Comparison of ENCODE assay signal across 9 mouse cellular contexts in the genomic region with DNA sequence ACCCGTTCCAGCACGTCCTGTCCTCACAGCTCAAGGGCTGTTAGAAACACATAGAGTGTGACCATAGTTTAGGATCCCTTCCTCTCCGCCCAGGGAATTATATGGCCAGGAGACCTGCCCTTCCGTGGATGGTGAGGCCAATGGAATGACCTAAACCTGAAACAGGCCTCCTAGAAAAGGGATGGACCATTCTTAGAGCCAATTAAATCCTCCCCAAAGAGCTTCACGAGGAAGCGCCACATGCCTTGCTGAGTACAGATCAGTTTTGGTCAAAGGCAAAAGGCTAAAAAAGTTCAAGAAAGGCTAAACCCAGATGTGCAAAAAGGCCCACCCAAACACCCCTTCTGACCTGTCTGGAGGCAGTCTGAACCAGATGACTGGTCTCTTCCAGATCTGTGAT. TPM values are rescaled to one million over a fixed set of nuclear protein-coding genes. Genes with fewer than 3 reads are reported as not detected.
A peak's percentile ranks its signal among the peaks of the same experiment; 100 is the strongest.
DNase-seq lines count a peak whose midpoint lies in the region; ATAC-seq lines count a peak whose summit lies in the region.
"Had no signal": no experiment of that assay in that cellular context is flagged by ENCODE, and none has a peak within 500 bp of the region (broad histone marks: within the 10 kb centered on the region; RNA-seq: fewer than 3 reads in every experiment).

No protein-coding gene starts in this region.

- peaks cover 19% of the 10 kb centered on the region for H3K27me3 ChIP-seq in embryonic facial prominence, embryonic 11.5 days (ENCODE audit: control insufficient read depth, insufficient read depth, low read length)
- peaks cover 22% of the 10 kb centered on the region for H3K27me3 ChIP-seq in hindbrain, embryonic 16.5 days (replicated peaks; ENCODE audit: control insufficient read depth, insufficient read depth, low read length)
- H3K27me3 ChIP-seq in midbrain, embryonic 14.5 days (ENCODE audit: control insufficient read depth, insufficient read depth, low read length) = peaks cover 39% of the 10 kb centered on the region

- no peak for ATAC-seq in embryonic facial prominence, embryonic 11.5 days (replicated peaks; ENCODE audit: insufficient number of reproducible peaks, low FRiP score, low TSS enrichment, low read depth)
- no peak for ATAC-seq in hindbrain, embryonic 16.5 days
- no peak for ATAC-seq in midbrain, embryonic 14.5 days (ENCODE audit: low FRiP score, low TSS enrichment)

- no peak overlapping the region for H3K27ac ChIP-seq in embryonic facial prominence, embryonic 11.5 days (replicated peaks; ENCODE audit: low read depth, low read length)
- no peak overlapping the region for H3K27ac ChIP-seq in hindbrain, embryonic 16.5 days (ENCODE audit: low read depth, low read length)
- no peak overlapping the region for H3K27ac ChIP-seq in midbrain, embryonic 14.5 days (replicated peaks; ENCODE audit: low read depth, low read length)

- no peaks in the 10 kb centered on the region for H3K9me3 ChIP-seq in embryonic facial prominence, embryonic 11.5 days (replicated peaks; ENCODE audit: control insufficient read depth, low read length)
- no peaks in the 10 kb centered on the region for H3K9me3 ChIP-seq in hindbrain, embryonic 16.5 days (ENCODE audit: control insufficient read depth, low read length)
- no peaks in the 10 kb centered on the region for H3K9me3 ChIP-seq in midbrain, embryonic 14.5 days (ENCODE audit: control insufficient read depth, low read length)

- H3K4me2 ChIP-seq in embryonic facial prominence, embryonic 11.5 days (ENCODE audit: low read depth, low read length) = peak overlapping the region; percentile 93
- peak overlapping the region; percentile 99 for H3K4me2 ChIP-seq in hindbrain, embryonic 16.5 days (ENCODE audit: low read length)
- peak overlapping the region; percentile 92 for H3K4me2 ChIP-seq in midbrain, embryonic 14.5 days (ENCODE audit: low read length)

- WGBS in embryonic facial prominence, embryonic 11.5 days = 16% methylated on average over 6 of the region's 6 CpGs
- 27% methylated on average over 6 of the region's 6 CpGs for WGBS in hindbrain, embryonic 16.5 days
- 20% methylated on average over 6 of the region's 6 CpGs for WGBS in midbrain, embryonic 14.5 days

- H3K36me3 ChIP-seq in embryonic facial prominence, embryonic 11.5 days (replicated peaks; ENCODE audit: control insufficient read depth, insufficient read depth, low read depth, low read length) = no peaks in the 10 kb centered on the region
- H3K36me3 ChIP-seq in hindbrain, embryonic 16.5 days (ENCODE audit: control insufficient read depth, insufficient read depth, low read length) = no peaks in the 10 kb centered on the region
- H3K36me3 ChIP-seq in midbrain, embryonic 14.5 days (ENCODE audit: control insufficient read depth, insufficient read depth, low read length) = no peaks in the 10 kb centered on the region

- no peaks in the 10 kb centered on the region; the same call in 1 of the 2 replicates for H3K4me1 ChIP-seq in embryonic facial prominence, embryonic 11.5 days (ENCODE audit: control insufficient read depth, insufficient read depth, low read length)
- peaks cover 18% of the 10 kb centered on the region for H3K4me1 ChIP-seq in hindbrain, embryonic 16.5 days (ENCODE audit: control insufficient read depth, insufficient read depth, low read depth, low read length)
- H3K4me1 ChIP-seq in midbrain, embryonic 14.5 days (ENCODE audit: control insufficient read depth, insufficient read depth, low read length) = peaks cover 17% of the 10 kb centered on the region

- intact Hi-C loops in heart, postnatal 14 days (cut with DNase I) = no loop called here

- DNase-seq in heart, adult 11 months = peak; percentile 81
- DNase-seq in heart, postnatal 14 days = no peak
- no peak for DNase-seq in embryonic facial prominence, embryonic 11.5 days (ENCODE audit: low spot score)
- DNase-seq in midbrain, embryonic 14.5 days = no peak
- no peak for DNase-seq in thymus, postnatal 36 days
- DNase-seq in spleen, adult 12 weeks (ENCODE audit: low spot score) = no peak
- DNase-seq in yolk sac, embryonic 10.5 days (ENCODE audit: low spot score) = no peak
- DNase-seq: B cell, adult 2 months had no signal

- peak overlapping the region; percentile 41 for H3K4me3 ChIP-seq in embryonic facial prominence, embryonic 11.5 days (ENCODE audit: low read depth, low read length)
- peak overlapping the region; percentile 63; the same call in 1 of the 2 replicates for H3K4me3 ChIP-seq in hindbrain, embryonic 16.5 days (ENCODE audit: low read length)
- peak overlapping the region; percentile 49 for H3K4me3 ChIP-seq in midbrain, embryonic 14.5 days (replicated peaks; ENCODE audit: low read depth, low read length)

- H3K9ac ChIP-seq in embryonic facial prominence, embryonic 11.5 days (replicated peaks; ENCODE audit: low read length) = no peak overlapping the region
- no peak overlapping the region for H3K9ac ChIP-seq in hindbrain, embryonic 16.5 days (ENCODE audit: low read depth, low read length)
- H3K9ac ChIP-seq in midbrain, embryonic 14.5 days (replicated peaks; ENCODE audit: low read length) = no peak overlapping the region

RNA-seq across cellular contexts. Expression of gene Wnt2, which starts 1.9 kb away (rescaled TPM):
- total RNA-seq in heart, postnatal 14 days (2021) = 1 to 10 TPM; 1.1 to 1.2 TPM
- 1.1 and 1.4 TPM in 2 replicates for polyA plus RNA-seq in embryonic facial prominence, embryonic 11.5 days (2014; fragmentation: Nextera tagmentation; extraction: Ambion mirVana)
- polyA plus RNA-seq in hindbrain, embryonic 16.5 days (2015; fragmentation: Nextera tagmentation; extraction: Ambion mirVana) = 0.35 and 0.36 TPM in 2 replicates
- polyA plus RNA-seq in midbrain, embryonic 14.5 days (2014; fragmentation: Nextera tagmentation; extraction: Ambion mirVana) = 0.24 and 0.34 TPM in 2 replicates
